Mouse (Mus musculus) midbrain, postnatal 0 days (tissue): ENCODE measurements around the gene Gm21994. TPM values are rescaled to one million over a fixed set of nuclear protein-coding genes. Genes with fewer than 3 reads are reported as not detected.

Source experiments
- polyA plus RNA-seq: library from polyadenylated mRNA; unstranded; fragments of >200 nt; fragmentation: Nextera tagmentation; extraction: Ambion mirVana; gene quantifications from 2 replicates; pipeline ENCODE4 v1.2.1, GENCODE M21; 2015
- total RNA-seq: library from RNA; depleted of rRNA; stranded (reverse); fragments of >200 nt; gene quantifications from 2 replicates; pipeline ENCODE4 v1.2.3, GENCODE M21; 2014; rRNA removed

Gm21994 gene
- total and polyA plus RNA-seq, 2 experiments from 2014 or later = 1.5 to 3.0 TPM

Other genes starting within 250 kb of the Gm21994 start
- 7.0 and 8.3 TPM in 2 replicates for gene Zfp120, start 118.9 kb downstream of the Gm21994 start, total RNA-seq
- 7.1 and 7.5 TPM in 2 replicates for gene Zfp120, start 118.9 kb downstream of the Gm21994 start, polyA plus RNA-seq
- gene Gm10770, start 75.9 kb downstream of the Gm21994 start, total RNA-seq = not detected in 2 replicates
- not detected in 2 replicates for gene Gm10770, start 75.9 kb downstream of the Gm21994 start, polyA plus RNA-seq
- not detected in 2 replicates for gene Gm14139, start 73.8 kb downstream of the Gm21994 start, total RNA-seq
- gene Gm14139, start 73.8 kb downstream of the Gm21994 start, polyA plus RNA-seq = not detected in 2 replicates
- gene Zfp937, start 37.5 kb downstream of the Gm21994 start, total RNA-seq = 3.0 and 4.3 TPM in 2 replicates
- gene Zfp937, start 37.5 kb downstream of the Gm21994 start, polyA plus RNA-seq = 6.5 and 6.7 TPM in 2 replicates
- gene Gm14124, start 1.9 kb upstream of the Gm21994 start, total RNA-seq = 0.09 TPM in 1 of 2 replicates, not detected in the other
- gene Gm14124, start 1.9 kb upstream of the Gm21994 start, polyA plus RNA-seq = not detected in 2 replicates
- gene Gm10130, start 68.1 kb upstream of the Gm21994 start, total RNA-seq = not detected in 2 replicates
- not detected in 2 replicates for gene Gm10130, start 68.1 kb upstream of the Gm21994 start, polyA plus RNA-seq
- 11.5 and 13.0 TPM in 2 replicates for gene 3300002I08Rik, start 107.2 kb upstream of the Gm21994 start, total RNA-seq
- gene 3300002I08Rik, start 107.2 kb upstream of the Gm21994 start, polyA plus RNA-seq = 10.9 and 13.5 TPM in 2 replicates
- 4.4 and 5.2 TPM in 2 replicates for gene Zfp442, start 195.9 kb upstream of the Gm21994 start, total RNA-seq
- gene Zfp442, start 195.9 kb upstream of the Gm21994 start, polyA plus RNA-seq = 4.5 and 5.1 TPM in 2 replicates
- 0.19 and 0.27 TPM in 2 replicates for gene Zfp345, start 229.5 kb upstream of the Gm21994 start, total RNA-seq
- 0.12 TPM in 1 of 2 replicates, not detected in the other for gene Zfp345, start 229.5 kb upstream of the Gm21994 start, polyA plus RNA-seq